Mouse (Mus musculus) cerebellum, adult 9-10 months (tissue): ENCODE results near the gene Lmnb2.

ENCODE experiments used
- DNase-seq: peaks from one replicate; pipeline ENCODE4 v3.0.0; 2022

The Lmnb2 gene

DNA sequence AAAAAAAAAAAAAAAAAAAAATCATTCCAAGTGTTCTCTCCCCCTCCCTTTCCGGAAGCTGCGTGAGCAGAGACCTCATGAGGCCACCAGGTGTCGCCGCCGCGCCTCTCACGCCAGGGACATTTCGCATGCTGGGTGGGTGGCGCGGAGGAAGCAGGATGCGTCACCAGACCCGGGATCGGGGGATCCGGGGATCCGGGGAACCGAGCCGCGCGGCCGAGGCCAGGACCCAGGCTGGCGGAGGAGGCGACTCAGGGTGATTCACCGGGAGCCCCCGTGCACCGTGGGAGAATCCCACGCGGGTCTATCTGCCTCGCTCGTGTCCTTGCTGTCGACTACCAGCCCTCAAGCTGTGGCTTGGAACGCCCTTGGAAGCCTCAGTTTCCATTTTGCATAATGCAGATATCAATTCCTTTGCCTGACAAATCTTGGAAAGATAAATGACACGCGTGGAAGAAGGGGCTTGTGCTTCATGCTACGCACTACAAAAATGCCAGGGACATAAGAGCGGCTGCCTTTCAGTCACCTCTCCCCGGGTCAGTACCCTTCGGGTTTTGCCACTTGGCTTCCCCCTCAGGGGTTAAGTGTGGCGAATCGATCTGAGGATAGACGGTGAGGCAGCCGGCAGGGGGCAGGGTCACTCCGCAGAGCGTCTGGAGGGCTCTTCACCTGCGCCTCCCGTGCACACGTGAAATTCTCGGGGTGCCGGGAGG, 10.7 kb upstream of the Lmnb2 start:
- peak; percentile 94 for DNase-seq

DNA sequence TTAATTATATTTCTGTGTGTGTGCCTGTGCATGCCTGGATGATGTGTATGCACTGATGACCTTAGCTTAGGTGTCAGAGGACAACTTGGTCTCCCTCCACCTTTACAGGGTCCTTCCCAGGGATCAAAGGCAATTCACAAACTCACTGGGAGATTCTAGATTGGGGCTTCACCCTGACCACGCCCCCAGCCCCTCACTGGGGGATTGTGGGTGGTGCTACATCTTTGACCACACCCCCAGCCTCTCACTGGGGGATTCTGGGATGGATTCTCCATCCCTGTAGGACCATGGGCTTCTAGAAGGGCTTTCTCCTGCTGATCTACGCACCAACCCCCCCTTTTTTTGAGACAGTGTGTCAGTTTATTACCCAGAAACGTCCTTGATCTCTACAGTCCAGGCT, 7.4 kb upstream of the Lmnb2 start:
- peak; percentile 37 for DNase-seq

DNA sequence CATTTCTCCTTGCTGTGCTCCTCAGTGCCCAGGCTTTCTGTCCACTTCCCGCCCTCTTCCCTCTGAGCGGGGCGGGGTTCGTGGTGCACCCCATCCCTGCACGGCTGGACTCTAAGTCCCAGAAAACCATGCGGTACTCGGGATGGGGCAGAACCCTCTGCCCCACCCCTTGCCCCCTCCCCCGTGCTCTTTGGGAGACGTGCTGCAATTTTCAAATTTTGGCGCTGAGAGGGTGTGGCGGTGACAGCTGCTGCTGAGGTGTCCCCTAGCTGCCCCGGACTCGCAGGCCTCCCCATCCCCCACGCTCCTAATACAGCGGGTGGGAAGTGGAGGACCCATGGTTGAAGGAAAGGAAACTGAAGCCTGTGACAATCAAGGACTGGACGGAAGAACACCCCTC, 3.9 kb upstream of the Lmnb2 start:
- DNase-seq: no peak

DNA sequence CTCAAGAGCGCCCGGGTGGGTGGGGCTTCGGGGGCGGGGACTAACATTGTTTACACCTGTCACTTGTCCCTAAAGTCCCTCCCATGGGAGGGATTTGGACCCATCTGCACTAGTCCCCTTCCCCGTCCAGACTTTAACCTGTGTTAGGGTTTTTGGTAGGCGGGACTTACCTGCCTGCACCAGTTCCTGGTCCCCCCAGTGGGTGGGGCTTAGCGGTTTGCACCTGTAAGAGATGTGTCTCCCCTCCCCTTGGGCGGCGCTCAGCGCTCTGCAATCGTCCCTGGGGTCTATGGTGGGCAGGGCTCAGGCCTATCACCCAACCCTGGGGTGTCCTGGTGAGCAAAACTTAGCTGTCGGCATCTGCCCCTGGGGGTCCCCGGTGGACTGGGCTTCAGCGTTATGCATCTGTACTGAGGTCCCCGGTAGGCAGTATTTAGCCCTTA, 688 bp downstream of the Lmnb2 start:
- DNase-seq: peak; percentile 75

DNA sequence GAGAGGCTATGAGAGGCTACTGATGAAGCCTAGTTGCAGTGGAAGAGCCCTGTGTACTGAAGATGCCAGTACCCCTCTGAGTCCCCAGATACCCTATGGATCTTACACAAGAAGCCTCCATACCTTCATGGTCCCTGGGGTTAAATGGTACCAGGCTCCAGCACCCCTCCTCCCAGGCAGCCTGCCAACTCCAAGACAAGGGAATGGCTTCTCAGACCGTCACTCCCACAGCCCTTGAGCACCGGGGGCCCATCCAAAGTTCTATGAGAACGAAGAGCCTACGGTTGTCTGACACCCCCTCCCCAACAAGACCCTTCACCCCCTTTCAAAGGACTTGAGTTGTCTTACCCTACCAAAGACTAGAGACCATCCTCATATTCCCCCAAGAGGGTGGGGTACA, 2.3 kb downstream of the Lmnb2 start:
- DNase-seq: peak; percentile 63

DNA sequence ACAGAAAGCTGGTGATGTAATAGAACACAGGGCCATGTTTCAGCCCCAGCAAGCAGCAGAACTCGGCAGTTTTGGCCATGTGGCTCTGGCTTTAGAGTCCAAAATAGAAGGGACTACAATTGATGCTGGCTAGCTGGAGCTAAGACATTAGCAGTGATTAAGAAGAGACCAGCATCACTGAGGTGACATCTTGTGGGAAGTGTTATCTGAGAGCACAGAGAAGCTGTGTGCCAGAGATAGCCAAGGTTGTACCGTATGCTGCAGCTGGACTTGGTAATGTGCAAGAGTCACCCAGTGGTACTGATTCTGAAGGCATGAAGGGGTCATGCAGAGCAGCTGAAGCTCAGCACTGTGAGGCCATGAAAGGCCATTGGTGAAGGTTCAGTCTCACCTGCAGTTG, 2.8 kb downstream of the Lmnb2 start:
- no peak for DNase-seq

DNA sequence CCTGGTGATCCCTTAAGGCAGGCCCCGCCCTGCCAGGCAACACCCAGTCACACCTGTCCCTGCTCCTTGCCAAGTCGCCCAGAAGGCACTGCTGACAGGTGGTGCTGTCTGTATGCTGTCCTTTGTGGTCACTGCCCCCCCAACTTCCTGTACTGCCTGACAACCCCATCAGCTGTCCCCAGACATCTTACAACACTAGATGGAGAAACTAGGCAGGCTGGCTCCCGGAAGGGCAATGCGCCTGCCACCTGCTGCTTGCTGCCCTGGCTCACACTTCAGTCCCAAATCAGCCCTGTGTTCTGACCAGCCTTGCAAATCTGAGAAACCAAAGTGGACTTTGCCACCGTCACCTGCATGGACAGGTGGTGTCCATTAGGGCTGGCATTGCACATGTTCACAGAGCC, 3.8 kb downstream of the Lmnb2 start:
- peak; percentile 92 for DNase-seq

DNA sequence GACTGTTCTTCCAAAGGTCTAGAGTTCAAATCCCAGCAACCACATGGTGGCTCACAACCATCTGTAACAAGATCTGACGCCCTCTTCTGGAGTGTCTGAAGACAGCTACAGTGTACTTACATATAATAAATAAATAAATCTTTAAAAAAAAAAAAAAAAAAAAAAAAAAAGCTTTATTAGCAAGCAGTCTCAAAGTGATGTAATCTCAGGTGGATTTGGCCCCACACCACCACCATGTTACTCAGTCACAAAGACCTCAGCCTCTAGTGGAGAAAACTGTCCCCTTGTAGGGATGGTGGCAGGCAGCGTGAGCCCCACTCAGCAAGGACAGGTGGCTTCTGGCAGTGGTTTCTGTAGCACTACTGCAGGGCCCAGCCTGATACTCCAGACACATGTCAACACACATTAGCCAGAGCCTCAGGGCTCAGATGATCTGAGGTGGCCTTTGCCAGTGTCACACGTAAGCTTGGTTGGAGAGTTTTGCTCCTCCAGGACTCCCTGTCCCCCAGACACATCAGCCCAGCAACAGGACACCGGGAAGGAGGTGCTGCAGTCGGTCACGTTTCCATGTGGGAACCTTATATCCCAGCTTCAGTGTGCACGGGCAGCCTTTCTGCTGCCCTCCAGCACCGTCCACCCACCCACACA, 4.6 kb downstream of the Lmnb2 start:
- no peak for DNase-seq

DNA sequence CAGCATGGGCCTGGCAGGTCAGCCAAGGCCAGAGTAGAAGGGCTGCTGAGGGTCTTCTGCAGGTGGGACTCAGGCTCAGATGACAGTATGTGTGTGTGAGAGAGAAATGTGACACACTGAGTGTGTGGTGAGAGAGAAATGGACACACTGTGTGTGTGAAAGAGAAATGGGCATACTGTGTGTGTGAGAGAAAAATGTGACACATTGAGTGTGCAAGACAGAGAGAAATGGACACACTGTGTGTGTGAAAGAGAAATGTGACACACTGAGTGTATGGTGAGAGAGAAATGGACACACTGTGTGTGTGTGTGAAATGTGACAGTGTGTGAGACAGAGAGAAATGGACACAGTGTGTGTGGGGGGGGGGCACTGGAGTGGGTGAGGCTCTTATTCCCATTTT, 6.2 kb downstream of the Lmnb2 start:
- DNase-seq: no peak

DNA sequence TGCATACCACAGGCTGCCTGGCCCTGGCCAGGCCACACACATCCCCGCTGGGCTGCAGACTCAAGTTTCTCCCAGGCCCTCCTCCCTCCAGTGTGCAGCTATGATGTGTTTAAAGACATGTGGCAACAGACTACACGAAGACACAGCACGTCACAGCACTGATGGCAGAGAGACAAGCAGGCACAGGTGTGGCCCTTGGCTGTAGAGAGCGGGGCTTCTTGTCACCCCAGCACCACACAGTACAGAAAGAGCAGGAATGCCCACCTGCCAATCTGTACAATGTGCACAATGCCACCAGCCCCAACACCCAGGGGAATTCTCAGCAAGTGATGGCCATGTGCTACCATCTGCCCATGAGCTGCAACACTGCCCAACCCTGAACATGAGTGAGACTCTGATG, 6.7 kb downstream of the Lmnb2 start:
- DNase-seq: no peak

DNA sequence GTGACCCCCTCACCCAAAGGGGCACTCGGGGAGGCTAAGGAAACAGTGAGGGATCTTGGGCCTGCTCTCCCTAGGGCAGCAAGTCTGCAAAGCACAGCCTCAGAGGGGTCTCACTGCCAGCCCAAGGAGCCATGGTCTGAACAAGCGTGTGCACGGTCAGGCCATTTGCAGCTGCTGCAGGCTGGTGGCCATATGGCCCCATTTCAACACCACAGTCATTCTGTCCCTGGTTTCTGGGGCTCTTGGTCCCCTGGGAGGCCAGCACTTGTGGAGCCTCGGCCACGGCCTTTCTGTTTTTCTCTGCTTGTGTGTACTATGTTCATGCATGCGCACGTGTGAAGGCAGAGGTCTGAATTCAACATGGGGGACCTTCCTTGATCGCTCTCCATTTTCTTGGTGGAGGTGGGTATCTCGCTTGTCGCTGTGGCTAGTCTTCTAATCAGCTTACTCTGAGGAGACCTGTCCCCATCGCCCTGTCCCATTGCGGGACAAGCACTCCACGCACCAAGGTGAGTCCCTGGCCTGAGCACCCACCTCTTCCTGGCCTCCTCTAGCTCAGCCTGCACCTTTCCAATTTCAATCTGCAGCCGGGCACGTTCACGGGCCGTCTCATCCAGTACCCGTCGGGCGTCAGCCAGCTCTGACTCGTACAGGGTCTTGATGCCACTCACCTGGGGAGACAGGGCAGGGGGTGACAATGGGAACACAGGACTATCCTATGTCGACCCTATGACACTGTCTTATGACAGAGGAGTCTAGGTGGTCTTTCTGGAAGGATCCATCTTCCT, 8.5 kb downstream of the Lmnb2 start:
- no peak for DNase-seq

DNA sequence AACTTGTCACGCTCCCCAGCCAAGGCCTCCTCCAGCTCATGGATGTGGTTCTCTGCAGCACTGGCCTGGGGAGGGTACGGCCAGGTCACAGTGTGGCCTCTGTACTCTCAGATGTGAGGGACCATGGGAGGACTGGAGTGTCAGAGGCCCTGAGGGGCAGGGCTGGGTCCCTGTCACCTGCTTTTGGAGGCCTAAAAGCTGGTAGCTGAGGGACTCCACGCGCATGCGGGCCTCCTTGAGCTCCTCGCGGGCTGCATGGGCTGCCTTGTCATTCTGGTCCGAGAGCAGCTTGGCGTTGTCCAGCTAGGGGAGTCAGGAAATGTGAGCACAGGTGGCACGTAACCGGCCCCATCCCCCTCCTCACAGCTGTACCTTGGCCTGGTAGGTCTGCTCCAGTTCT, 13.3 kb downstream of the Lmnb2 start:
- no peak for DNase-seq

DNA sequence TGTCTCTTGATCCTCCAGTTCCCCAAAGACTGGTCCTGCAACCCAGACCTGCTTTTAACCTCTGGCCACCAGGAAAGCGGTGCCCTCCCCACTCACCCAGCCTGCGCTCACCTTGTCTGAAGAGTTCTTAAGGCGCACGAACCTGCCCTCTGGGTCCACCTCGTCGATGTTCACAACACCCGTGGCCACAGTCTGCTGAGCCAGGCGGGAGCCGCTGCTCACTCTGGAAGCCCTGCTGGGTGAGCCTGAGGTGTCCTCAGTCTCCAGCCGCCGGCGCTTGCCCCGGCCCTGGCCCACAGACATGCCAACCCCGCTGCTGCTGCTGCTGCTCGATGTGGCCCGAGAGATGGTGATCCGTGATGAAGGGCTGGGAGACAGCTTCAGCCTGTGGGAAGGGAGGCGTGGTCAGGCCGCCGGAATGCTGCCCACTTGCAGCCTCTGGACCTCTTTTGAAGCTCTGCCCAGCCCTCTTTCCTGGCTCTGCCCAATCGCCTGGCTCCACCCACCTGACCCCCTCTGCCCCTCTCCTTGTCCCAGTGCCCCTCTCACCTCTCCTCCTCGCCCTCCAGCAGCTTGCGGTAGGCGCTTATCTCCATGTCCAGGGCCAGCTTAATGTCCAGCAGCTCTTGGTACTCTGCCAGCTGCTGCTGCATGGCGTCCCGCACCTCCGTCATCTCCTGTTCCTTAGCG, 13.9 kb downstream of the Lmnb2 start:
- DNase-seq: no peak

DNA sequence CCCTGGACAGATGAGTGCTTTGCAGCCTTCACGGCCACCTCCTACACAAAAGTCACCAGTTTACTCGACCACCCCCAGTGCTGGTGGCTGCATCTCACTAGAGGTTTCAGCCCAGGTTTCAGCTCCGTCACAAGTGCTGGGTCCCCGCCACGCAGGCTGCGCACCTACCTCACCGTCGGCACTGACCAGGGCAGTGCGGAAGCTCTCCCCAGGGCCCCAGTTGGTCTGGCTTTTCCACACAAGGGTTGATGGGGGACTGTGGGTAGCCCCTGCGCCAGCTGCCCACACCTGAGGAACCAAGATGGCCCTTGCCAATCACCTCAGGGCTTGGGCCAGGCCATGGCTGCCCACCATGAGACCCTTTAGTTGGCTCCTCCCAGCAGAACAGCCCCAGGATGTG, 14.8 kb downstream of the Lmnb2 start:
- DNase-seq: no peak

DNA sequence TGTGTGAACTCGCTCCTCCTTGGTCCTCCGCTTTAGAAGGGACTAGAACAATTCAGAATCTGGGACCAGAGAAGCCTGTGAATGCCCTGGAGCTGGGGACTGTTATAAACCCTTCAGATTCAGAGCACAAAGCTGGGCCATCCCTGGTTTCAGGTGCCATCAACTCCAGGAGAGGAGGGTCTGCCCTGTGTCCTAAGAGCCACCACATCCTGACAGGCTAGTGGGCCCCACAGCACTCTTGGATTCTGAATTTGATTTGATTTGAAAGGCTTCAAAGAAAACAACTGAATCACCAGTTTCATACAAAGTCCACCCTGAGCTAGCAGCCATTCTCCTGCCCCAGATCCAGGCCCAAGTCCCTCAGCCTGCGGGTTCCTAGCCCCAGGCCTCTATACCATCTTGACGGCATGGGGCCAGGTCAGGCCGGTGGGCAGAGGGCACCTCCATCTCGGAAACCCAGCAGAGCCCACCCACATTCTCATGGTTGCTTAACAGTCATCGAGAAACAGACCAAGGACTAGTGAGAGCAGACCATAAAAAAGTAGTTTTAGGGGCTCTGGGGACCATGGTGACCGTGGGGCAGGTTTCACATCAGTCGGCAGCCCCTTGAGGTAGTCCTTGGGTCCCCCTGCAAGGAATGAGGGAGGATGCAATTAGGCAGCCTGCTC, 15.6 kb downstream of the Lmnb2 start:
- DNase-seq: peak; percentile 55

DNA sequence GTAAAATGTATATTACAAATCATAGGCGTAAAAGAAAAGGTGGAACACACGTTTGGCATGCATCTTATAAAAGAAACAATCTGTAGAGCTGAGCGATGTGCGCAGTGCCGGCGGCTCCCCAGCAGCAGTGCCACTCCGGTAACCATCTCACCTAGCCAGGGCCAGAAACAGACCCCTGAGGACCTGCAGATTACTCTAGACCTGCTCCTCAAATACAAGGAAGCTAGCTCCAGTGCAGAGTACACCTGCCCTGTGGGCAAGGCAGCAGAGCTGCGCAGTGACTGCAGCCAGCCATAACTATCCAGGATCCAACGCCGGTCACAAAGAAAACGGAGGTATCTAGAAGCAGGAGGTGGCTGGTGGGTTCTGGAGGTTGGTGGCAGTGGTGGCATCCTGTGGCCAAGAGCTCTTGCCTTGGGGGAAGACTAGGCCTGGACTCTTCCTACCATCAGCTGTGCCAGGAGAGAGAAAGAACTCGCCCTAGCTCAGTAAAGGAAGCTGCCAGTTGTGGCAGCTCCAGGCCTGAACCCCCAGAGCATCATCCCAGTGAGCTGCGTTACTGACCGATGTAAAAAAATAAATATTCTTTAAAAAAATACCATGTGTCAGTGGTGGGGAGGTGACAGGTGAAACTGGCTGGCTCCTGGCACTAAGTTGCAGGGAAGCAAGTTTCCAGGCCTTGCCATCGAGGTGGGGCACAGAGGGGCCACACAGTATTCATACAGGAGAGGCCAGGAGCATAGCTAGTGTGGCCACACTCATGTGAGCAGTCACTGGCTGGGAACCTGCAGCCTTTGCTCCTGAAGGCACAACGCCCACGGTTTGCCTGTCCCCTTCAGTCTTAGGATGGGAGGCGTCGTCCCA, 16.4 kb downstream of the Lmnb2 start:
- DNase-seq: peak; percentile 63

DNA sequence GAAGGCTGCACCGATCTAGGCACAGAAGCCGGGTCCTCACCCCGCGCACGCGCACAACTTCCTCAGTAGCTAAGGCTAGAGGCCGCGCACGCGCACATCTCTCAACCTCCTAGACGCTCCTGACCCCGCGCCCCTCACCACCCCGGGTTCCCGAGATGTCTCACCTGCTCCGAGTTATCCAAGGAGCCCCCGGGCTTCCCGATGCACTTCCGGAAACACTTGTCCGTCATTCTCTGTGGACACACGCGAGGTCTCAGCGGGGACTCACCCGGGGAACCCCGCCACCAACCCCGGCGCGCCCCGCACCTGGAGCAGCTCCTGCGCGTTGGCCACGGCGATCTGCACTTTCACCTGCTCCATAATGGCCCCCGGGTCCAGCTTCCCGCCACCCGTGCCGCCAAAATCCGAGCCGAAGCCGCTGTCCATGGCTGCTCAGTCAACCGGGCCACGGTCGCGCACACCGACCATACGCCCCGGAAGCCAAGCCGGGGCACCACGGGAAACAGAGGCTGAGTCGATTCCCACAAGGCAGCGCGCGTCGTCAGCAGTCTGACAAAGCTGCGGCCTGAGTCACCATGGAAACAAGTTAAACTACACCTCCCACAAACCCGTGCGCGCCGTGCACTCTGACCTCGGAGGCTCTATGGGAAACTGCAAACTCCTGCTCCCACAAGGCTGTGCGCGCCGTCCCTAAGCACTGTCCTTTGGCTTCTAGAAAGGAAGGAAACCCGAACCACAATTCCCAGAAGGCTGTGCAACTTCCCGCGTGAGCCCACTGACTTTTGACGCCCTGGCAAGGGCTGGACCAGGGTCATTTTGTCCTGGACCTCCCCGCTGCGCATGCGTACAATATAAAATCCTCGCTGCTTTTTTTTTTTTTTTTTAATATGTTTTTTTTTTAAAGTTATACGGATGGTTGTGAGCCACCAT, 17.5 kb downstream of the Lmnb2 start, which contains the start of gene Timm13:
TSS of gene Timm13 (minus strand) at position 652 of the 930 bp plus-strand sequence.
- peak; percentile 99 for DNase-seq

DNA sequence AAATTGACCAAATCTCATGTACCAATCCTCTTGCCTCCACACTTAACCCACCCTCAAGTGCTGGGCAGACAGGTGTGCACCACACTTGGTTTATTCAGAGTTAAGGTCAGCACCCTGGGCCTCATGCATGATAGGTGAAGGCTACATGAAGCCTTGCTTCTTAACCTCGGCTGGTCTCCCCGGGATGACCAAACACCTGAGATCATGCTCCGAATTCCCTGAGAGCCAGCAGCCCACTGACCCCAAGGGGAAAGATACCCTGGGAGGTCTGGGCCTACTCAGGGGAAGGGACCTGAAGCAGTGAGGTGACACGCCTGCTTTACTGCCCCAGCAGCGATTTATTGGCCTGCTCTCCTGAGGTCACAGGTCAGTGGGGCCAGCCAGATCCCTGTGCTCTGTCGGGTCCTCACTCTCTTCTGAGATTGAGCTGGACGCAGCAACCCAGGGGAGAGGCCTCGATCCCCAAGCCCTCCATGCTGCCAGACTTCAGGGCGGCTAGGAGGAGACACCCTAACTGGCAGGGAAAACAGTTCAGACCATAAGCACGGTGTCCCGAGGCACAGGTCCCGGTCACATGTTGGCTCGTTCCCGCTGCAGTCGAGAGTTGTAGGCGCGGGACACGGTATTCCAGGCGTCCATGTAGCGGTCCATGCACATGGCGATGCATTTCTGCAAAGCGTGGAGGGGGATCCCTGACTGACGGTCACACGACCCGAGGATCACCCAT, 18.3 kb downstream of the Lmnb2 start:
- DNase-seq: peak; percentile 73

DNA sequence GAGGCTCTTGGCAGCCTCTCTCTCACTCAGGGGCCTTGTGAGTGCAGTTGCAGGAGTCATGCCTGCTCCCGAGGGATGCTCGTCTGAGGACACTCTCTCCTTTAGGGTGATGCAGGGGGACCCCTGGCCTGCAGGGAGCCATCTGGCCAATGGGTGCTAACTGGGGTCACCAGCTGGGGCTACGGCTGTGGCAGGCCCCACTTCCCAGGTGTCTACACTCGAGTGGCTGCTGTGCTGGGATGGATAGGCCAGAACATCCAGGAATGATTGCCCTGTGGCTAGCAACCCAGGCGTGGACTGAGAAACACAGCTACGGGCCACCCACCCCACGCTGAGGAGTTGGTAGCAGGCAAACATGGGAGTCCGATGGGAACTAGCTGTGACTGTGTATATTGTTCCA, 19.0 kb downstream of the Lmnb2 start:
- peak; percentile 65 for DNase-seq
